Mouse (Mus musculus) stomach, postnatal 0 days (tissue): ENCODE measurements at regions not wholly inside any gene's neighbourhood (a gene's known extent, or its start where the extent isn't known, plus 50 kb on each side); places are given as distances from the start of the nearest gene placed in this dataset.

Experiments
- ATAC-seq: fragments of 200-750 bp; cut with Nextera tagmentation; 2 replicates; pipeline ENCODE4 v1.8.0; 2017; ENCODE audit not compliant: low FRiP score, low TSS enrichment
- DNase-seq: peaks from one replicate; pipeline ENCODE4 v3.0.0-alpha.2; 2016; ENCODE audit warnings: low spot score
- H3K27ac ChIP-seq: fragments of 300-500 bp; sonication (generic); replicated peaks from 2 replicates; pipeline ENCODE4 v1.5.1; 2014; ENCODE audit warnings: mild to moderate bottlenecking, control low read depth
- H3K27me3 ChIP-seq: fragments of 300-500 bp; sonication (generic); 2 replicates; pipeline ENCODE4 v1.6.1; 2014; ENCODE audit warnings: low read length; ENCODE audit not compliant: control insufficient read depth, insufficient read depth
- H3K36me3 ChIP-seq: fragments of 300-500 bp; sonication (generic); 2 replicates; pipeline ENCODE4 v1.6.1; 2014; ENCODE audit warnings: low read length, mixed read lengths; ENCODE audit not compliant: control insufficient read depth, insufficient read depth
- H3K4me1 ChIP-seq: fragments of 300-500 bp; sonication (generic); replicated peaks from 2 replicates; pipeline ENCODE4 v1.6.1; 2014; ENCODE audit warnings: antibody characterized with exemption; ENCODE audit not compliant: control insufficient read depth, insufficient read depth
- H3K4me2 ChIP-seq: fragments of 300-500 bp; sonication (generic); replicated peaks from 2 replicates; pipeline ENCODE4 v1.6.1; 2014; ENCODE audit warnings: low read depth, mild to moderate bottlenecking, control low read depth, moderate library complexity
- H3K4me3 ChIP-seq: fragments of 300-500 bp; sonication (generic); 2 replicates; pipeline ENCODE4 v1.5.1; 2014; ENCODE audit warnings: low read depth, low read length, control low read depth
- H3K9ac ChIP-seq: fragments of 300-500 bp; sonication (generic); 2 replicates; pipeline ENCODE4 v1.6.1; 2014; ENCODE audit warnings: mild to moderate bottlenecking, low read length, control low read depth, mixed read lengths
- H3K9me3 ChIP-seq: fragments of 300-500 bp; sonication (generic); 2 replicates; pipeline ENCODE4 v1.6.1; 2016; ENCODE audit warnings: low read length; ENCODE audit not compliant: control insufficient read depth
- CTCF ChIP-seq: IDR thresholded peaks from 2 replicates; pipeline ENCODE4 v1.5.1; 2016; ENCODE audit warnings: antibody characterized with exemption, low read depth, mild to moderate bottlenecking, moderate library complexity
- EP300 ChIP-seq: optimal IDR thresholded peaks from 2 replicates; pipeline ENCODE3; 2016; ENCODE audit warnings: antibody characterized with exemption
- WGBS: fragments of 180-500 bp; shearing (Covaris S2); extraction: QIAGEN DNeasy Blood & Tissue Kit; methylation state at CpG from one replicate; pipeline ENCODE4 v1.1.7; 2014; 5-methylcytosine and 5-hydroxymethylcytosine counted together

- H3K27me3 ChIP-seq, result no peaks in the 10 kb centered on the region
- ATAC-seq (no peak), DNase-seq (peak; percentile 18)
- H3K4me2 ChIP-seq, result no peak overlapping the region
- H3K4me3 ChIP-seq, result no peak overlapping the region
- TF ChIP-seq EP300 (no peak), CTCF (peak; percentile 72)
- no peaks in the 10 kb centered on the region for H3K4me1 ChIP-seq
- H3K36me3 ChIP-seq, result no peaks in the 10 kb centered on the region
- 53% methylated on average over 5 of the region's 5 CpGs for WGBS
- no peak overlapping the region for H3K9ac ChIP-seq
- H3K9me3 ChIP-seq, result no peaks in the 10 kb centered on the region
- H3K27ac ChIP-seq, result no peak overlapping the region
Measured at GRCm38 (mm10) chr1:169354021-169354420, 177.2 kb downstream of the Nuf2 start.

- Histone ChIP-seq H3K4me2 (no peak overlapping the region), H3K27ac (no peak overlapping the region), H3K36me3 (no peaks in the 10 kb centered on the region), H3K9me3 (no peaks in the 10 kb centered on the region), H3K4me1 (no peaks in the 10 kb centered on the region), H3K27me3 (no peaks in the 10 kb centered on the region), H3K9ac (no peak overlapping the region), H3K4me3 (no peak overlapping the region)
- no peak for DNase-seq
- no peak for ATAC-seq
- 44% methylated on average over 2 of the region's 2 CpGs for WGBS
- peak; percentile 78 for TF ChIP-seq CTCF
- TF ChIP-seq EP300, result no peak
Measured at GRCm38 (mm10) chr1:169347692-169348091, 183.6 kb downstream of the Nuf2 start.

GRCm38 (mm10) chr1:169346876-169347275, 184.4 kb downstream of the Nuf2 start:
- Histone ChIP-seq H3K4me2 (no peak overlapping the region), H3K27ac (no peak overlapping the region), H3K4me1 (no peaks in the 10 kb centered on the region), H3K27me3 (no peaks in the 10 kb centered on the region), H3K4me3 (no peak overlapping the region), H3K9me3 (no peaks in the 10 kb centered on the region), H3K36me3 (no peaks in the 10 kb centered on the region), H3K9ac (no peak overlapping the region)
- no peak for ATAC-seq
- WGBS, result 88% methylated on average over 1 of the region's 1 CpGs
- TF ChIP-seq CTCF (no peak), EP300 (no peak)
- DNase-seq, result no peak

GRCm38 (mm10) chr1:169341131-169341530, 190.1 kb downstream of the Nuf2 start:
- DNase-seq (no peak), ATAC-seq (no peak)
- Histone ChIP-seq H3K27ac (no peak overlapping the region), H3K9ac (no peak overlapping the region), H3K4me1 (no peaks in the 10 kb centered on the region), H3K36me3 (no peaks in the 10 kb centered on the region), H3K4me3 (no peak overlapping the region), H3K4me2 (no peak overlapping the region), H3K9me3 (no peaks in the 10 kb centered on the region), H3K27me3 (no peaks in the 10 kb centered on the region)
- TF ChIP-seq EP300, result no peak
- TF ChIP-seq CTCF, result no peak
- WGBS, result 29% methylated on average over 1 of the region's 1 CpGs

- no peak for ATAC-seq
- no peak overlapping the region for H3K4me2 ChIP-seq
- H3K4me1 ChIP-seq, result no peaks in the 10 kb centered on the region
- H3K9me3 ChIP-seq, result no peaks in the 10 kb centered on the region
- 55% methylated on average over 4 of the region's 4 CpGs for WGBS
- H3K9ac ChIP-seq, result no peak overlapping the region
- no peak overlapping the region for H3K27ac ChIP-seq
- no peaks in the 10 kb centered on the region for H3K27me3 ChIP-seq
- no peak for TF ChIP-seq CTCF
- TF ChIP-seq EP300, result no peak
- no peaks in the 10 kb centered on the region for H3K36me3 ChIP-seq
- DNase-seq, result no peak
- no peak overlapping the region for H3K4me3 ChIP-seq
Measured at GRCm38 (mm10) chr1:169338461-169338860, 192.8 kb downstream of the Nuf2 start.

GRCm38 (mm10) chr1:169332165-169332564, 199.1 kb downstream of the Nuf2 start:
- Histone ChIP-seq H3K9ac (no peak overlapping the region), H3K36me3 (no peaks in the 10 kb centered on the region), H3K9me3 (no peaks in the 10 kb centered on the region), H3K4me3 (no peak overlapping the region), H3K27ac (no peak overlapping the region), H3K4me1 (no peaks in the 10 kb centered on the region), H3K4me2 (no peak overlapping the region), H3K27me3 (no peaks in the 10 kb centered on the region)
- 82% methylated on average over 5 of the region's 5 CpGs for WGBS
- TF ChIP-seq CTCF (no peak), EP300 (no peak)
- no peak for DNase-seq
- ATAC-seq, result no peak
